Mouse (Mus musculus) kidney, adult 2 months (tissue): ENCODE results near the gene Mfsd14a.

Experiments
- CTCF ChIP-seq: fragments of 200-500 bp; conservative IDR thresholded peaks from 2 replicates; pipeline ENCODE4 v1.5.1; 2011; ENCODE audit warnings: low read depth, mild to moderate bottlenecking, control low read depth, low read length, moderate library complexity, mixed read lengths; ENCODE audit not compliant: insufficient read depth, insufficient read length
- POLR2A ChIP-seq: fragments of 200-500 bp; IDR thresholded peaks from one replicate; pipeline ENCODE4 v1.6.1; 2011; ENCODE audit warnings: low read depth, low read length, control low read depth

GRCm38 (mm10) chr3:116711624-116712435, 49.4 kb upstream of the Mfsd14a start:
- no peak for TF ChIP-seq CTCF
- no peak for TF ChIP-seq POLR2A
